Mouse (Mus musculus) brain, embryonic 14.5 days (tissue): ENCODE results near the gene Podxl2.

Experiments used
- CTCF ChIP-seq: fragments of 200-500 bp; IDR thresholded peaks from 2 replicates; pipeline ENCODE4 v1.5.1; 2012; ENCODE audit warnings: inconsistent platforms, mild to moderate bottlenecking, moderate library complexity, borderline replicate concordance; ENCODE audit not compliant: insufficient read depth, insufficient read length; ENCODE audit errors: extremely low read depth
- POLR2A ChIP-seq: fragments of 200-500 bp; IDR thresholded peaks from 2 replicates; pipeline ENCODE4 v1.6.1; 2012; ENCODE audit warnings: mild to moderate bottlenecking, inconsistent platforms, borderline replicate concordance; ENCODE audit not compliant: poor library complexity, insufficient read depth, insufficient read length, severe bottlenecking; ENCODE audit errors: extremely low read depth

DNA sequence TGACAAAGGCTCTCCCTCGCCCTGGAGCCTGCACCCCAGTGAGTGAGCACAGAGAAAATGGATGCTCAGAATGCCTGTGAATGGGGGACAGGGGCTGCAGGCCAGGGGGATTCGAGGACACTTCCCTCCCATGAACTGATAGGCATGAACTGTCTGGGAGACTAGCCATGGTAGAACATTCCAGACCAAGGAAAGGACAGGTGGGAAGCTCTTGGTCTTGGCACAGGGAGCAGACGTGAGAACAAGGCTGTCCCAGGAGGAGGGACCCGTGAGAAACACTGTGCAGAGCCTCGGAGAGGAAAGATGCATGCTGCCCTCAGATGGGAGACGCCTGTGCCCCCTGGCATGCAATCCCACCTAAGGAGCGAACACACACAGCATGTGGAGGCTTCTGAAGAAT lies 50.7 kb downstream of the Podxl2 start:
- TF ChIP-seq POLR2A (no peak), CTCF (no peak)
